Mouse (Mus musculus): ENCODE measurements around the gene Cfap161.

Gene Cfap161

DNA sequence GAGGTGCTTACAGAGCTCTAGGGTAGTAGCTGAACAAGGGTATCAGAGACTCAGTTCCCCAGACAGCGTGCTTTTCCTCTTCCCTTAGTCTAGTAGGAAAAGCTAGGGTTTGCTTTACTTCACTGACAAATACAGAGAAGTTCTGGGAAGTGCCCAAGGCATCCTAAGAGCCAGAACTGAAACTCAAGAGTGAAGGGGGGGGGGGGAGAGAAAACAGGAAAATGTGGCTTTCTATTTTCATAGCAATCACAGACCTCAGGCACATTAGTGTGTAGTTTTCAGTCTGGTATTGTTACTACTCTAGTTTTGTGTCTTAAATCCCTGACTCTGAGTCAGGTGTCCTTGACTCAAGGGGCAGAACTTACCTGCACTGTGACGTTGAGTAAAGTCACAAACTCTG, 7.3 kb upstream of the Cfap161 start:
- no peak for DNase-seq (ENCODE audit: low read depth, low spot score)

GRCm38 (mm10) chr7:83801483-83801875, 6.8 kb upstream of the Cfap161 start:
- no peak for DNase-seq (ENCODE audit: low read depth, low spot score)

- DNase-seq (ENCODE audit: low read depth, low spot score), result no peak
Measured at GRCm38 (mm10) chr7:83800561-83801482, 6.1 kb upstream of the Cfap161 start.

- DNase-seq (ENCODE audit: low read depth, low spot score), result no peak
Measured at GRCm38 (mm10) chr7:83800071-83800470, 5.4 kb upstream of the Cfap161 start.

GRCm38 (mm10) chr7:83798004-83798403, 3.3 kb upstream of the Cfap161 start:
- DNase-seq (ENCODE audit: low read depth, low spot score), result no peak

GRCm38 (mm10) chr7:83796177-83796576, 1.5 kb upstream of the Cfap161 start:
- DNase-seq (ENCODE audit: low read depth, low spot score), result no peak

DNA sequence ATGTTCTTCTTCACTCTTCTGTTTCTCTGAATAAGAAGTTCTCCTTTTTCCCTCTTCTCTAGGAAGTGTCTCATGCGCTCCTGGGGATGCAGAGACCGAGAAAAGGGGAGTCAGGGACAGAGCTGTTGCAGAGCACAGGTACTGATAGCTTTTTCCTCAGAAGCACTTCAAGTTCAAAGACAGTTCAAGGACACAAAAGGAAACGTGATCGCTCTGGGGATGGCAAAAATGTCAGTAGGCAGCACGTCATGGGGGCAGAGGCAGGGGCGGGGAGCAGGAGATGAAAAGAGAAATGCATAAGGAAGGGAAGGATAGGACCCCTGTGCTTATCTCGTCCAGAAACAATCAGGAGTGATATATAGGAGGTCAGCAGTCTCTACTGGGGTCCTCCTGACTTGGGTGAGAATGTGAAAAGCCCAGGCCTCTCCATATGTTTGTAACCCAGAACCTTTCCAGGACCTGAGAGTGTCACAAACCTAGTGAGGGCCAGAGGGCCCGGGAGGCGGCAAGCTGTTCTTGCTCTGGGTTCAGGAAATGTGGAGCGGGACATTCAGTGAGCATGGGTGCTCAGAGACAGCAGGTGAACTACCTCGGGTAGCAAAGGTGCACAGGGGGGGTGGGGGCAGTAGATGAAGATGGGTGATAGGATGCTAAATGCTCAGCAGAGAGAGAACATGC, 535 bp downstream of the Cfap161 start:
- peak; percentile 23 for DNase-seq (ENCODE audit: low read depth, low spot score)

DNA sequence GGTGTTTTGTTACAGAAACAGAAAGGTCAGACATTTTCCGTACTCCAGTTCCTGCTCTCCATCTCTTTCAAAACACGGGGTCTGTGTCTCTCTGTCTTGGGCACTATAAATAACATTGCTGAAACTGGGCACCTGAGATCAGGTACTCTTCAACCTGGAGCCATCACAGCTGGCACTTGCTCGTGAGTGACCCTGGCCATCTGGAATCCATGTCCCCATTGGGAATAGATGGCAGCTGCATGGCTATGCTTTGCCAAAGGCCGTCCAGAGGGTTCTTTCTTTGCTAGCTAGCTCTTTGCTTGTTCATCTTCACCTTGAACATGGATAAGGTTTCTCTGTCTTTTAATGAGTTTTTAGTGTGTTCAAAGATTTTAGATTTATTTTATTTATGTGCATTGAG, 13.8 kb downstream of the Cfap161 start:
- no peak for DNase-seq (ENCODE audit: low read depth, low spot score)

- no peak for DNase-seq (ENCODE audit: low read depth, low spot score)
Measured at GRCm38 (mm10) chr7:83780026-83780425, 14.7 kb downstream of the Cfap161 start.

DNA sequence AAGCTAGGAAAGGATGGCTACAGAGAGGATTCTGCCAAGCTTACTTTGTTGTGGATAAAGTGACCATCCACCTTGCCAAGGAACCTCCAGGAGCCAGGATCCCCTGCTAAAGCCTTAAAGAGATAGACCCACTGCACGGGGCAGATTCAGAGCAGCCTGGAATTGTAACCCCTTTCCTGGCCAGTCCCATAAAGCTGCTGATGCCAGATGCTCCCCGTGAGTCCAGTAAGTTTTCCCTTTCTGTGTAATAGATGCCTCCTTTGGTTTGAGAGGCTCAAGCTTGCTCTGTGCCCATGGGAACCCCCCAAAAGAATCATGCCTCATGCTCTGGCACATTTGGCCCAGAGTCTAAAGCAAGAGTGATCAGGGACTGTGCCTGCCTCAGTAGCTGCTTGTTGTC, 15.7 kb downstream of the Cfap161 start:
- DNase-seq (ENCODE audit: low read depth, low spot score), result no peak

GRCm38 (mm10) chr7:83778516-83778915, 16.2 kb downstream of the Cfap161 start:
- no peak for DNase-seq (ENCODE audit: low read depth, low spot score)

- peak; percentile 64 for DNase-seq (ENCODE audit: low read depth, low spot score)
Measured at GRCm38 (mm10) chr7:83774721-83775120, 20.0 kb downstream of the Cfap161 start.

- DNase-seq (ENCODE audit: low read depth, low spot score), result no peak
Measured at GRCm38 (mm10) chr7:83763674-83764073, 31.0 kb downstream of the Cfap161 start.

- no peak for DNase-seq (ENCODE audit: low read depth, low spot score)
Measured at GRCm38 (mm10) chr7:83762336-83762735, 32.3 kb downstream of the Cfap161 start.

DNA sequence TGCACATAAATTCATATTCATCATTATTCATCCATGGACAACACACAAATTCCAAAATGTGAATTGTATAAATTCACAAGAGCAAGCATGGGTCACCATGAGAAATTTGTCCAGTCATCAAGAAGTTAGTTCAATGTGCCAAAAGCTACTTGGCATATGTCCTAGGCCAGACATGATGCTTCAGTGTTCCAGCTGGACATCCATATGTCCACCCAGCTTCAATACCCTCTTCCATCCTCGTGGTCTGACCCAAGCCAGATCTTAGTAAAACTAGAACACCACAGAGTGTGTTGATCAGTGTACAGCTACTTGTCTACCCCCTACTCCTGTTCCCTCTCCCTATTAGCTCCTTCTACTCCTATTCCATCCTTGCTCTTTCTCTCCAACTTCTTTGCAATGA, 43.6 kb downstream of the Cfap161 start:
- DNase-seq (ENCODE audit: low read depth, low spot score), result no peak

DNA sequence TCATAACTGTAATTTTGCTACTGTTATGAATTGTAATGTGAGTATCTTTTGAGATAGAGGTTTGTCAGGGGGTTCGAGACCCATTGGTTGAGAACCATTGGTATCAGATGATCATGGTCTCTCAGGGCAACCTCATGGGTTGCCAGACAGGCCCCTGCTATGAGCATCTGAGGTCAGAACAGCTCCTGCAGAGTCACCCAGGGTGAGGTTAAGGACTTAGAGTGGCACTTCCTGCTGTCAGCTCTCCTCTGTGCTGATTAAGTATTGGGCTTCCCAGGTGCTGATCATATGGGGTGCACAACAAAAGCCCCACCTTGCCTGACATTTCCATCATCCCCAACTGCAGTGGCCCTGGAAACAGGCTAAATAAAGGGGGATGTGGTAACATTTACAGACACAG, 46.3 kb downstream of the Cfap161 start:
- no peak for DNase-seq (ENCODE audit: low read depth, low spot score)

DNA sequence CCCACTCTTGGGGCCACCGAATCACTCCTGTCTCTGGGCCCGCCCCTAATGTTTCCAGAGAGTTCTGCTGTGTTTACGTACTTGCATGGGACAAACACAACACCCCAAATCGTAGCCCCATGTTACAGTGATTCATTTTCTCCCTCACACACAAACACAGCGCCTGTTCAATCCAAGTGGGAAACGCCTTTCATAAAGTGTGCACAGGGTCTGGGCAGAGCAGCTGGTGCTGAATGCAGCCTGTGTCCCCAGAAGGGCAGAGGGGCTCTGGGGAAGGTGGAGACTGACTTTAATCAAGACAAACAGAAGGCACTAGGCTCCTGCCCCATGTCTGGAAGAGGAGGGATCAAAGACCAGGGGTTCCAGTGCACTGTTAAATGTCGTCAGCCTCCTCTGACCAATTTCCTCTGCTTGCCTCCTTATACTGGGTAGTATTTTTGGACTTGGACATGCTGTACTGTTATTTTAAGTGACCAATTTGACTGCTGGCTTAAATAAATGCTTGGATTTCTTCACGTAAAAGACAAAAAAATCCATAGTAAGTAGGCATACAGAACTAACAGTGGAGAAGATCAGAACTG, 48.5 kb downstream of the Cfap161 start:
- no peak for DNase-seq (ENCODE audit: low read depth, low spot score)

DNA sequence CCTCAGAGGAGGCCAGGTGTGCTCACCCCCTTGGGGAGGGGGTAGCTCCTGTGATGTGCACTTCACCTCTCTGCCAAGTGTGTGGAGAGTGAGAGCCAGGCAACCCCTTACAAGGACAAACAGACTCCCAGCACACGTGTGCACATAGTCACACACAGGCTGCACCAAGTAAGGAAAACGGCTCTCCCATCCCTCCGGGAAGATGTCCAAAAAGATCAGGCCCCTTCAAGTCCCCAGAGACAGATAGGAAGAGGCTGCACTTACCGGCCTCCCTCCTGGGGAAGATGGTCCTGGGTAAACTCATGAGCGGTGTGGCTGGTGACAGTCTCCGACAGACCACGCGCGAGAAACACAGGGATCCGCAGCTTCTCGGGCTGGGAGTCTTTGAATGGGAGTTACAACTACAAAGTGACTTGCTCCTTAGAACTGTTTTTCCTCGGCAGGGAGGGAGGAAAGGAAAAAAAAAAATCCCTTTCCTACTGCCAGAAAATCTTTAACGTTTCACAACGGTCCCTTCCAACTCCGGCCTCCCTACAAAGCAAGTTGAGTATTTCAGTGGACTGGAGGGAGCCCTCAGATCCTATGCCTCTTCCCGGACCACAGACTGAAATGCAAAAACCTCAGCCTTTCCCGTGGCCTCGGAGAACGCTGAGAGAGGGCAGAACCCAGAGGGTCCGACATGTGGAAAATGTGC, 49.1 kb downstream of the Cfap161 start, which contains the start of gene Il16:
Gene Il16 (minus strand): TSS at position 314 of the 694 bp plus-strand sequence.
- no peak for DNase-seq (ENCODE audit: low read depth, low spot score)

DNA sequence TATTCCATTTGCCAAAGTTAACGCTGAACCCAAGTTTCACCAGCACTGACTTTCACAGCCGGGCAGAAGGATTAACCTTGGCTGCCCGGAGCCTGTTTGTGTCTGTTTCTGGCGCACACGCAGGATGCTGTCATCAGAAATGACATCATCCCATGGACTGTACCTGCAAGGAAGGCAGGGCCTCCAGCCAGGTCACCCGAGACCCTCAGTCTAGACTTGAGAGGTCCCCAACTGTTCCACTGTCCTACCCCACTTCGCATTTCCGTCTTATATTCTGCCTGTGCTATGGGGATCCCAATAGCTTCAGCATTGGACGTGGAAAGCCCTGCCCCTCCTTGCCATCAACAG, 49.6 kb downstream of the Cfap161 start:
- no peak for DNase-seq (ENCODE audit: low read depth, low spot score)

DNA sequence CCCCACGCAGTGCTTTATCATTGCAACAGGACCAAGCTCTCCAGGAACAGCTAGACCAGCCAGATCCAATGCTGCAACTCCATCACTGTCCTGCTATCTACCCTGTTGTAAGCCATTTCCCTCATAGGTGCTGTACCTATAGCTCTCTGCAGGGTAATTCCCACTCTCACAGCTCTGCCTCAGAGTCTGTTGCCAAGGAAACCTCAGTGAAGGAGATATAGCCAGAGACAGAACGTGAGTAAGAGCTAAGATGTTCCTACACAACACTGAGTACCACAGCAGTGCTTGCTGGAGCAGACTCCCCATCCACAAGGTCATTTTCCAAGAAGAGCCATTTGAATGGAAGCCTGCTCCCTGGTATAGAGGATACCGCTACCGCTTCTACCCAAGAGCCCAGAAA, 50.4 kb downstream of the Cfap161 start:
- DNase-seq (ENCODE audit: low read depth, low spot score), result no peak

DNA sequence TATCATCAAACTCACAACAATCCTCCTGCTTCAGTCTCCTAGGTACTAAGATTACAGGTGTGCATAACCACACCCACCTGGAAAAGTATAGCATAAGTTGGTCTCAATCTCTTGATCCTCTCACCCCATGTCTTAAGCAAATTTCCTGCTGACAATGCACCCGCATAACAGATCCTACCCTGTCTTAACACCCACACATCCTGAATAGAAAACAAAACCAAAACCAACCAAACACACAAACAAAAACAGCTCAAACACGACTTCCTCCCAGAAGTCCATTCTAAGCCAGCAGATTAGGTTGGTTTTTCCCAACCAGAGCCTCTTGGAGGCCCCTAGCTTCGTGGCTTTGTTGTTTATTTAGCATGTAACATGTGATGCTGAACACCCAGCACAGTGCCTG, 52.0 kb downstream of the Cfap161 start:
- no peak for DNase-seq (ENCODE audit: low read depth, low spot score)

DNA sequence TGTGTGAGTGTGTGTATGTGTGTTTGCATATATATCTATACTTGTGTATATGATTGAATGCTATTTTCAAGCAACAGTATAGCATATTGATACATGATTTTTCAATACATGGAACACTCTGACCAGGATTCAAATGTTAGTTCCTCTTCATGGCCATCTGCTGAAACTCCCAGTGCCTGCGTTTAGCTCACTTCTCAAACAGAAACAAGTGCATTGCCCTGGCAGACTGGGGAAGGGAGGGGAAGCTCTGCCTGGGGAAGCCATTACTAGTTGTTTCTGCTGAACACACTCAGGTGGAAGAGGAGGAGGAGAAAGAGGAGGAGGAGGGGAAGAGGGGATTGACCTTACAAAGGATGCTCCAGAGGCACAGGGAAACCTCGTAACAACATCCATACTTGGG, 52.7 kb downstream of the Cfap161 start:
- DNase-seq (ENCODE audit: low read depth, low spot score), result no peak

Data from ZHBTc4 (cell line).